Mouse (Mus musculus): ENCODE data around the gene Ssbp1. TPM values are rescaled to one million over a fixed set of nuclear protein-coding genes. Genes with fewer than 3 reads are reported as not detected.

Ssbp1 gene
- total and polyA plus RNA-seq, 3 experiments, result 70.2 to 118 (median 110) TPM

GRCm38 (mm10) chr6:40436047-40436483, 35.1 kb upstream of the Ssbp1 start, which contains the start of gene E330009J07Rik:
TSS of gene E330009J07Rik (minus strand) at chr6:40436135.
- peak within 1 kb of the TSS; percentile 59 to 85 (median 68) for H3K4me3 ChIP-seq (replicated peaks in 1 of 3; ENCODE audit: low read depth in 2 of 3, low read length in 2 of 3, poor library complexity in 1 of 3)
- TF ChIP-seq ZNF384 (IDR thresholded peaks at IDR 0.05; ENCODE audit: low read depth, low read length) (no peak), HCFC1 (IDR thresholded peaks at IDR 0.05; ENCODE audit: low read depth, low read length) (no peak), CTCF (conservative IDR thresholded peaks at IDR 0.05 in 1 of 2, IDR thresholded peaks at IDR 0.05 in 1 of 2; ENCODE audit: low read depth in 2 of 2, low read length in 2 of 2) (no peak), MXI1 (IDR thresholded peaks at IDR 0.05; ENCODE audit: low read depth, low read length) (peak; percentile 25; the same call in 1 of the 2 replicates), RAD21 (IDR thresholded peaks at IDR 0.05; ENCODE audit: low read depth, low read length) (no peak), POLR2A (IDR thresholded peaks at IDR 0.05; ENCODE audit: low read depth, low read length) (peak; percentile 80), TCF12 (IDR thresholded peaks at IDR 0.05; ENCODE audit: low read depth, low read length) (peak; percentile 37; the same call in 1 of the 2 replicates), ZMIZ1 (IDR thresholded peaks at IDR 0.05; ENCODE audit: low read depth, low read length) (peak; percentile 58; the same call in 1 of the 2 replicates), USF1 (IDR thresholded peaks at IDR 0.05; ENCODE audit: low read depth, low read length) (no peak), NRF1 (IDR thresholded peaks at IDR 0.05; ENCODE audit: low read depth, low read length) (peak; percentile 25; the same call in 1 of the 2 replicates), MAFK (IDR thresholded peaks at IDR 0.05; ENCODE audit: insufficient replicate concordance, low read length) (no peak), MEF2A (IDR thresholded peaks at IDR 0.05; ENCODE audit: borderline replicate concordance, low read depth, low read length) (no peak), NELFE (IDR thresholded peaks at IDR 0.05; ENCODE audit: low read depth, low read length) (peak; percentile 71; the same call in 1 of the 2 replicates)
- in situ Hi-C loops (cut with MboI; ENCODE audit: low pct_ligation_motif_present, low pct_unique_long_range_greater_than_20kb, low sequenced_read_pairs) (no loop called here), dilution Hi-C loops (cut with MboI; ENCODE audit: extremely low pct_ligation_motif_present, extremely low pct_unique_long_range_greater_than_20kb, low sequenced_read_pairs) (no loop called here)
- peaks cover 28 to 42% of the 10 kb centered on the region in 2 experiments for H3K4me1 ChIP-seq (ENCODE audit: control insufficient read depth in 1 of 2, insufficient read depth in 2 of 2)
- H3K27ac ChIP-seq (ENCODE audit: insufficient read depth, low read depth), result no peak within 1 kb of the TSS
- no peaks in the 10 kb centered on the region for H3K36me3 ChIP-seq (replicated peaks in 1 of 2; ENCODE audit: control insufficient read depth in 1 of 2, insufficient read depth in 1 of 2, low read length in 1 of 2)
- no peak for DNase-seq (ENCODE audit: extremely low read depth)
- peak within 1 kb of the TSS; percentile 56 for H3K9ac ChIP-seq (ENCODE audit: insufficient read depth, low read depth)
- H3K79me2 ChIP-seq (replicated peaks; ENCODE audit: control insufficient read depth, extremely low read depth, insufficient read depth, poor library complexity, severe bottlenecking), result no peaks in the 10 kb centered on the region
- H3K27me3 ChIP-seq (replicated peaks), result peaks cover 10% of the 10 kb centered on the region
- no peaks in the 10 kb centered on the region for H3K9me3 ChIP-seq (replicated peaks; ENCODE audit: low read length)
- H3K4me2 ChIP-seq (ENCODE audit: insufficient read depth, low read depth, poor library complexity, severe bottlenecking), result peak within 1 kb of the TSS; percentile 77

- DNase-seq (ENCODE audit: extremely low read depth), result no peak
- dilution Hi-C loops (cut with MboI; ENCODE audit: extremely low pct_ligation_motif_present, extremely low pct_unique_long_range_greater_than_20kb, low sequenced_read_pairs), result no loop called here
- H3K36me3 ChIP-seq (replicated peaks in 1 of 2; ENCODE audit: control insufficient read depth in 1 of 2, insufficient read depth in 1 of 2, low read length in 1 of 2), result no peaks in the 10 kb centered on the region
- H3K27ac ChIP-seq (ENCODE audit: insufficient read depth, low read depth), result no peak within 1 kb of the TSS
- no peak within 1 kb of the TSS for H3K9ac ChIP-seq (ENCODE audit: insufficient read depth, low read depth)
- H3K4me3 ChIP-seq (replicated peaks in 1 of 3; ENCODE audit: low read depth in 2 of 3, low read length in 2 of 3, poor library complexity in 1 of 3), result no peak within 1 kb of the TSS
- in situ Hi-C loops (cut with MboI; ENCODE audit: low pct_ligation_motif_present, low pct_unique_long_range_greater_than_20kb, low sequenced_read_pairs), result no loop called here
- H3K4me1 ChIP-seq (ENCODE audit: control insufficient read depth in 1 of 2, insufficient read depth in 2 of 2), result peaks cover 8 to 13% of the 10 kb centered on the region in 2 experiments
- H3K79me2 ChIP-seq (replicated peaks; ENCODE audit: control insufficient read depth, extremely low read depth, insufficient read depth, poor library complexity, severe bottlenecking), result no peaks in the 10 kb centered on the region
- TF ChIP-seq ZNF384 (IDR thresholded peaks at IDR 0.05; ENCODE audit: low read depth, low read length) (no peak), TCF12 (IDR thresholded peaks at IDR 0.05; ENCODE audit: low read depth, low read length) (no peak), SMC3 (IDR thresholded peaks at IDR 0.05; ENCODE audit: low read depth, low read length) (no peak), TBP (conservative IDR thresholded peaks at IDR 0.05; ENCODE audit: low read depth, low read length) (no peak), ZKSCAN1 (IDR thresholded peaks at IDR 0.05; ENCODE audit: borderline replicate concordance, low read depth, low read length) (no peak), ZC3H11A (IDR thresholded peaks at IDR 0.05; ENCODE audit: low read depth, low read length) (no peak), USF1 (IDR thresholded peaks at IDR 0.05; ENCODE audit: low read depth, low read length) (no peak), ETS1 (conservative IDR thresholded peaks at IDR 0.05; ENCODE audit: low read depth, low read length) (no peak), KAT2A (IDR thresholded peaks at IDR 0.05; ENCODE audit: insufficient replicate concordance, low read length) (no peak), ELF1 (IDR thresholded peaks at IDR 0.05; ENCODE audit: low read depth, low read length) (no peak), SIN3A (IDR thresholded peaks at IDR 0.05; ENCODE audit: low read length) (no peak), MAFK (IDR thresholded peaks at IDR 0.05; ENCODE audit: insufficient replicate concordance, low read length) (no peak)
- no peak within 1 kb of the TSS for H3K4me2 ChIP-seq (ENCODE audit: insufficient read depth, low read depth, poor library complexity, severe bottlenecking)
- no peaks in the 10 kb centered on the region for H3K9me3 ChIP-seq (replicated peaks; ENCODE audit: low read length)
- H3K27me3 ChIP-seq (replicated peaks), result peaks cover 10% of the 10 kb centered on the region
These were observed 32.2 kb upstream of the Ssbp1 start, which contains the start of gene Wee2 for GRCm38 (mm10) chr6:40438936-40439335. TSS of gene Wee2 (plus strand) at chr6:40439088.

All from CH12.LX (cell line).